Mouse (Mus musculus) testis, postnatal 14 days (tissue): ENCODE data around the gene Stxbp4.

Experiments used
- DNase-seq: peaks from one replicate; pipeline ENCODE4 v3.0.0; 2021; ENCODE audit warnings: low spot score

Stxbp4 gene

DNA sequence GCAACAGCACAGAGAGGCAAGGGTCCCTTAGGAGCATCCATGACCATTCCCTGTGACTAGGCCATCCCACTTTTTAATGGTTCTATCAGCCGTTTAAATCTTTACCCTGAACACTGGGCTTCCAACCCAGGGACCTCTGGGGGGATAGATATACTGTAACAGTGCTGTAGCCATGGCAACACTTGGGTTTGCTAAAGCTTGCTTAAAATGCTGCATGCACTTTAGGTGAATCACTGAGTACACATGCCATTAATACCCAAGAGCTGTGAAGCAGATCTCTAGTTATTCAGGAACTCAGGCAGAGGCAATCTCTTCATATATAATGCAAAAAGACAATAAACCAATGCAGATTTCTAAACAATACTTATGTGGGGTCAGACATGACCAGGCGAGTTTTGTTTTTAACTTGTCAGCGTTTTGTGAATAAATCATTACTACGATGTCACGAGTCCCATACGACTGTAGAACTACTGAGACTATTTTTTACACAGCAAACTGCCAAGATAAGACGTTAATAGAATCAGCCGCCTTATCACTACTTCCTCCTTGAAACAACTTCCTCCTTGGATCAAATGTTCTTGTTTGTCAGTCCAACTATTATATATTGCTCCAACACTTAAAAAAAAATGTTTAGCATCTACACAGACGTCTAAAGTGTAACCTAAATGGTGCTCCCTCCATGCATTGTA, 79.4 kb downstream of the Stxbp4 start:
- no peak for DNase-seq

GRCm38 (mm10) chr11:90556517-90556916, 81.4 kb downstream of the Stxbp4 start:
- no peak for DNase-seq

GRCm38 (mm10) chr11:90553963-90554362, 83.9 kb downstream of the Stxbp4 start:
- DNase-seq = no peak

GRCm38 (mm10) chr11:90552303-90553201, 85.3 kb downstream of the Stxbp4 start:
- DNase-seq = no peak

DNA sequence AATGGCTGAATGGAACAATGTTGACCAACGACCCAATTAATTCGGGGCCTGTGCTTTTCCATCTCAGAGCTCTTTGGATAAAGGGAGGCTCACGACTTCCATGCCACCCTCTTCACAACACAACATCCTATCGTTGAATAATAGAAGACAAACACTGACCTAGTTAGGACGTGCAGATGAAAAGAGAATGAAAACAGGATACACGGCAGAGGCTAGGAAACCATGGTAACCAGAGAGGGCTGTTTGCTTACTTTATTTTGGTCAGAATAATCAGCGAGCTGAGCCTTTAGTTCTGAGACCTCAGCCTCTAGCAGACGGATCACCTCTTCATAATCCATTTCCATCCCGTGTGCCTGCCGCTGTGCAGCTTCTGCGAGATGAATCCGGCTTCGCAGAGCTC, 89.3 kb downstream of the Stxbp4 start:
- no peak for DNase-seq

- DNase-seq = no peak
Observed at GRCm38 (mm10) chr11:90538636-90539263, 99.1 kb downstream of the Stxbp4 start.

- no peak for DNase-seq
Observed at GRCm38 (mm10) chr11:90525311-90525710, 112.6 kb downstream of the Stxbp4 start.

- no peak for DNase-seq
Observed at GRCm38 (mm10) chr11:90521040-90521439, 116.8 kb downstream of the Stxbp4 start.

- no peak for DNase-seq
Observed at GRCm38 (mm10) chr11:90517750-90518149, 120.1 kb downstream of the Stxbp4 start.

GRCm38 (mm10) chr11:90512538-90513219, 125.2 kb downstream of the Stxbp4 start:
- DNase-seq = no peak

- DNase-seq = no peak
Observed at GRCm38 (mm10) chr11:90501846-90502245, 136.0 kb downstream of the Stxbp4 start.

- no peak for DNase-seq
Observed at GRCm38 (mm10) chr11:90499918-90500317, 138.0 kb downstream of the Stxbp4 start.

DNA sequence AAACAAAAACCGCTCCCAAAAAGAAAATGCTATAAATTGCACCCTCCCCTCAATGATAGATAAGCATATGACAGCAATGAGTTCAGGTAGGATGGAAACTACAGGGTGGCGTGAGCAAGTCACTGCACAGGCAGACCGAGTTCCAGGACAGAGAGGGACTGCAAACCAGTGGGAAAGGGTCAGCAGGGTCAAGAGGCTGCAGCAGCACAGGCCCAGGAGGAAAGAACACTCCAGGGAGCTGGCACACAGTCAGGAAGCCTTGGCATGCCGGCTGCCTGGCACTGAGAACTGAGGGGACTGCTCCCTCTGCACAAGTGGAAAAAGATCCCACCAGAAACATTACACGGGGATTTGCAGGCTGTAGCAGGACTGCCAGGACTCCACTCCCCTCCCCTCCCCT, 139.4 kb downstream of the Stxbp4 start:
- DNase-seq = no peak

- DNase-seq = no peak
Observed at GRCm38 (mm10) chr11:90494981-90495380, 142.9 kb downstream of the Stxbp4 start.

- no peak for DNase-seq
Observed at GRCm38 (mm10) chr11:90492511-90492910, 145.4 kb downstream of the Stxbp4 start.

DNA sequence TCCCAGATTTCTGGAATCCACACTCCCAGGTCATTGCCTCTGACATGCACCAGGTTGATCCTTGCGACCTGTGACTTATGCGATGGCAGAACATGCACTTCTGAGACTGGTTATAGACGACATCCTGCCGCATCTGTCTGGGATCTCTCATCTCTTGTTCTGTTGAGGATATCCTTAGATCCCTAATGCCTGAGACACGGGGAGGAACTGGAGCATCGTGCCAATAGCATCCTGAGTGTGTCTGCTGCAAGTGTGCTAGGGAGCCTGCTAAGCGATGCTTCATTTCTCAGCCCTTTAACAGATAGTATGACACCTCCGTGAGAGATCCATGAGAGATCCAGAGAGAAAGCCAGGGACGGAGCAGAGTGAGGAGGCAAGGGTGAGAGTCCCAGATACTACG, 148.7 kb downstream of the Stxbp4 start:
- DNase-seq = no peak

GRCm38 (mm10) chr11:90487686-90488085, 150.2 kb downstream of the Stxbp4 start:
- no peak for DNase-seq

- no peak for DNase-seq
Observed at GRCm38 (mm10) chr11:90484750-90485637, 152.9 kb downstream of the Stxbp4 start.

GRCm38 (mm10) chr11:90483766-90484165, 154.1 kb downstream of the Stxbp4 start:
- DNase-seq = no peak

DNA sequence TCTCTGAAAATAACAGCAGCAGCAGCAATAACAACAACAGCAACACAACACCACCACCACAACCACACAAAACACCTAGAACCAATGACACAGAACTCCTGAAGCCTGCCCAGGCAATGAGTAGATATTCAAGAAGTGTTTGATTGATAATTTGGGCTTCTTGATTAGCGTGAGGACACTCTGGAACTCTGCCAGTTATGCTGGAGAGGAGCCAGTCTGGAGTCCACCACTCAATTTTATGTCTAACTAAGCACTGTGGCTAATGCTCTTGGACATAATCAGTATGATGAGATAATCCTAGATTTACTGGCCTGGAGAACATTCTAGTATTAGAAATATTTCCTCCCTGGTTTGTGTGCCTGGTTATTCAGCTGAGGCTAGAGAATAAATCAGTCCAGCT, 156.1 kb downstream of the Stxbp4 start:
- DNase-seq = no peak

GRCm38 (mm10) chr11:90470271-90470670, 167.6 kb downstream of the Stxbp4 start:
- DNase-seq = no peak
